Comparison of ENCODE assay signal across 8 mouse cellular contexts in genomic region chr3:104318911-104319310, GRCm38 (mm10).
DNase-seq lines count a peak whose midpoint lies in the region; ATAC-seq and TF ChIP-seq lines count a peak whose summit lies in the region.

No protein-coding gene starts in this region.

- peak; percentile 29; the same call in 1 of the 2 replicates for TF ChIP-seq POLR2A in heart, adult 2 months (IDR thresholded peaks at IDR 0.05; ENCODE audit: insufficient read depth, low read depth, low read length)

- H3K9me3 ChIP-seq in midbrain, embryonic 14.5 days (ENCODE audit: control insufficient read depth, low read length) = no peaks in the 10 kb centered on the region

- ATAC-seq in midbrain, embryonic 14.5 days (ENCODE audit: low FRiP score, low TSS enrichment) = no peak; the same call in 1 of the 2 replicates
- ATAC-seq in inflammation-experienced regulatory T-cells, adult 6 months = no peak

- peaks cover 8% of the 10 kb centered on the region for H3K4me1 ChIP-seq in heart, adult 2 months (ENCODE audit: control insufficient read depth, insufficient read depth, low read length)
- peaks cover 5% of the 10 kb centered on the region; the same call in 1 of the 2 replicates for H3K4me1 ChIP-seq in midbrain, embryonic 14.5 days (ENCODE audit: control insufficient read depth, insufficient read depth, low read length)

- H3K79me2 ChIP-seq in heart, adult 2 months (replicated peaks; ENCODE audit: control insufficient read depth, insufficient read depth, low read length) = no peaks in the 10 kb centered on the region

- peaks cover 4% of the 10 kb centered on the region; the same call in 1 of the 2 replicates for H3K36me3 ChIP-seq in heart, adult 2 months (ENCODE audit: control insufficient read depth, insufficient read depth, low read length)
- no peaks in the 10 kb centered on the region for H3K36me3 ChIP-seq in midbrain, embryonic 14.5 days (ENCODE audit: control insufficient read depth, insufficient read depth, low read length)

- TF ChIP-seq EP300 in heart, adult 2 months (IDR thresholded peaks at IDR 0.05; ENCODE audit: insufficient read depth, low read depth, low read length) = peak; percentile 80

- H3K27ac ChIP-seq in heart, adult 2 months = peak overlapping the region; percentile 71
- H3K27ac ChIP-seq in midbrain, embryonic 14.5 days (replicated peaks; ENCODE audit: low read depth, low read length) = no peak overlapping the region

- intact Hi-C loops in heart, adult 2 months (cut with DNase I) = loop anchor here (1.0 to 5.0 kb wide), 2 partner anchors 101 to 123 kb away; no protein-coding TSS in a partner anchor

- peak; percentile 9 for DNase-seq in adrenal gland, postnatal 25 days
- no peak for DNase-seq in adrenal gland, adult 8-10 months
- DNase-seq in adipocyte (ENCODE audit: low spot score) = peak; percentile 9
- DNase-seq in heart, adult 2 months = peak; percentile 65 to 86
- peak; percentile 46 to 47 for DNase-seq in layer of hippocampus, adult 8-10 months (ENCODE audit: low spot score in 2 of 2)
- DNase-seq in midbrain, embryonic 14.5 days = peak; percentile 51
- DNase-seq in thymus, postnatal 25 days = no peak

- 15% methylated on average over 8 of the region's 8 CpGs for WGBS in heart, adult 2 months
- 14% methylated on average over 8 of the region's 8 CpGs for WGBS in midbrain, embryonic 14.5 days

- H3K27me3 ChIP-seq in heart, adult 2 months (ENCODE audit: control insufficient read depth, insufficient read depth, low read length) = no peaks in the 10 kb centered on the region
- H3K27me3 ChIP-seq in midbrain, embryonic 14.5 days (ENCODE audit: control insufficient read depth, insufficient read depth, low read length) = no peaks in the 10 kb centered on the region

- H3K4me3 ChIP-seq in heart, adult 2 months = peak overlapping the region; percentile 22; the same call in 1 of the 2 replicates
- H3K4me3 ChIP-seq in midbrain, embryonic 14.5 days (replicated peaks; ENCODE audit: low read depth, low read length) = no peak overlapping the region

- no peak overlapping the region for H3K9ac ChIP-seq in heart, adult 2 months (ENCODE audit: low read depth, low read length)
- H3K9ac ChIP-seq in midbrain, embryonic 14.5 days (replicated peaks; ENCODE audit: low read length) = no peak overlapping the region

- no peak overlapping the region for H3K4me2 ChIP-seq in midbrain, embryonic 14.5 days (ENCODE audit: low read length)

- TF ChIP-seq CTCF in heart, adult 2 months (IDR thresholded peaks at IDR 0.05) = no peak

Comparison
In these comparisons a context has a peak if more than half of its experiments do, and no peak if none do; other contexts are left out.
1. DNase-seq: peak in adrenal gland, postnatal 25 days (single experiment), adipocyte (single experiment), heart, adult 2 months (2 of 2), layer of hippocampus, adult 8-10 months (2 of 2) and midbrain, embryonic 14.5 days (single experiment); none in adrenal gland, adult 8-10 months (single experiment) and thymus, postnatal 25 days (single experiment).